Mouse (Mus musculus) WW6 (cell line): ENCODE measurements around the gene Olfr430.
"Not testable (repeated sequence)": the region's sequence is repeated elsewhere in the genome, so short reads cannot be mapped to it uniquely, and the experiment has no call there.

ENCODE experiments used
- DNase-seq: peaks from one replicate; pipeline ENCODE4 v3.0.0-alpha.2; 2013; ENCODE audit warnings: low read depth, low spot score

Gene Olfr430

DNA sequence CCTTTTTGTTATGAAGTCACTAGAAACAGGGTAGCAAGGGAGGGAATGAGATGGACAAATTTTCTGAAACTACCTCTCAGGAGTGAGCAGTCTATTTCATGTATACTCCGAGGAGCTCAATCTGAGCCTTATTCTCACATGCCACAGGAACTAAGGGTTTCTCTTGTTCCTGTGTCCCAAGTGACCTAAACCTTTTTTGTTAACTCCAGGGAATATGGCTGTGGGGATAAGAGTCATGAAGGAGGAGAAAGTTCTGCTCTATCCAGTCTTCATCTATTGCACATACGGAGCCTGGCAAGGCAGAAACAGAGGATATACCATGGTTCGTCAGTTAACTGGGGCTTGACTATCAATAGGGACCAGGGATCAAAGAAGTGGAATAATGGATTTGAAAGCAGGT lies at the start of gene Olfr430:
Gene Olfr430 (plus strand): TSS at position 301 of the 400 bp plus-strand sequence.
- DNase-seq: no peak

DNA sequence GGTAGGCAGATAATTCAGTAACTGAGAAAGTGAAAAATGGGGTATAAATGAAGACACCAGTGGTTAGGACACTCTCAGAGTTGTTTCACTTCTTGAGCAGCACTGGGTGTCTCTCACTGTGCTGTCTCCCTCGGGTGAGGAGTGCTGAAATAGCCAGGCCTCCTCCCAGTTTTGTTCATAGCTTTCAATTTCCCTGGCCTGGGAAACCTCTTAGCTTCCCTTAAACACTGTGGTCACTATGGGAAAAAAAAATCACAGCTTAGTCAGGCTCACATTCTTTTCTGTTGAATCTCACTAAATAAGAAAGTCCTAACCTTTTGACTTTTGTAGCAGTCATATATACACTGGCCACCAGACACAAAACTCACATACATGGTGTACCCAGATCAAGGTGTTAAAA lies 34.7 kb upstream of the Olfr430 start, which contains the start of gene Ifi205:
Gene Ifi205 (minus strand): TSS at position 113 of the 400 bp plus-strand sequence.
- no peak for DNase-seq

DNA sequence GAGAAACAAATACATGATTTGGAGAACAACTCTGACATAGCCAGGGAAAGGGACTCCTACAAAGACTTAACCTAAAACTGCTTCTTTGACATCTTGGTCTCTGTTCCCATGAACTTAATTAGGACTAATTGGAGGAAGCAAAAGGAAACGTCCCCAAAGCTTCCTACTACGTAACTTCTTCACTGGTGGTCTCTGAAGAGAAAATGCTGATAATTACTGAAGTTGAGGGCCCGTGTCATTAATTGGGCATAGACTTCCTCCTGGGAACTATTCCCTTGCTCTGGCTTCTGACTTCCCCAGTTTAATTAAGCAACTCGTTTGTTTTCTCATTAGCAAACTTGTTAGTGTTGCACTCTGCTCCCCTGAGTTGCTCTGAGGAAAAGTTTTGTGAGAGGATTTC lies 30.6 kb upstream of the Olfr430 start:
- DNase-seq: no peak

DNA sequence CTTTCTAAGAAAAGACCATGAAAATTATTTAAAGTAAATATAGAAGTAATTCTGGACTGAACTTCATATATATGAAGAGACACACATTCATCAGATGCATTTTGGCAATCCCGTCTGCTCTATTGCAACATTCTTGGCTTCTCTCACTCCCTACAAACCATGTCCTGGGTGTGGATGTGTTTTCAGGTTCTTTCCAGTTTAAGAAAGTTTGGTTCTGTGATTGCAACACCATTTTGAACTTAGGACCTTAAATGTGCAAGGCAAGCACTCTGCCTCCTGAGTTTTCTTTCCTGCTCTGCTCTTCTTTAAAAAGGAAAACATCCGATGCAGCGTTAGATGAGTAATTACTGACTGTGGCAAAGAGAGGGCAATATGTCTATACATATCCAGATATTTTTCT lies 27.9 kb upstream of the Olfr430 start:
- no peak for DNase-seq

DNA sequence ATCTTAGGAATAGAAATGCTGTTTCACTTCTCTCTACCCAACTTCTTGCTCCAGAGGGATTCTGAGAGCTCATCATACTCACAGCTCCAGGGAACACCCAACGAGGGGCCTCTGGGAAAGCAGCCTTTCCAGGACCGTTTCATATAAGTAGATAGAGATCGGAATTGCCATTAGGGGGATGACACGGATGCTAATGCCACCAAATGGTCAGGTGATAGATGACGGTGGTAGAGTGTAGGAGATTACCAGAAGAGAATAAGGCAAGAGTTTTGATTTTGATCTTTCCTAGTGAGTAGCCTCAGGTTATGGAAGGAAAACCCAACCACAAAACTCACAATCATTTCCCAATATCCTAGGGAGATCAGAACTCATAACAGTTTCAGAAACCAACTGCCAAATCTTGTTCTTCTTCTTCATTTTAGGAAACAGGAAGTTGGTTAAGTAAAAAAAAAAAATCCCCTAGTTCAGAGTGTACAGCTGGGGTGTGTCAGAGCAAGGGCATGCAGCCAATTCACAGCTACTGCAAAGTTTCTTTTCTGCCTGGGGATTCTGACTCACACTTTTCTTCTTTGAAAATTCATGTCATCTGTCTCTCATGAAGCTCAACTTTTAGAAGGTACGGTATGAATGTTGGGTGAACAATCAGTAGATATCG lies 25.8 kb upstream of the Olfr430 start, which contains the start of gene Olfr433:
Gene Olfr433 (plus strand): TSS at position 183 of the 655 bp plus-strand sequence.
- DNase-seq: no peak

DNA sequence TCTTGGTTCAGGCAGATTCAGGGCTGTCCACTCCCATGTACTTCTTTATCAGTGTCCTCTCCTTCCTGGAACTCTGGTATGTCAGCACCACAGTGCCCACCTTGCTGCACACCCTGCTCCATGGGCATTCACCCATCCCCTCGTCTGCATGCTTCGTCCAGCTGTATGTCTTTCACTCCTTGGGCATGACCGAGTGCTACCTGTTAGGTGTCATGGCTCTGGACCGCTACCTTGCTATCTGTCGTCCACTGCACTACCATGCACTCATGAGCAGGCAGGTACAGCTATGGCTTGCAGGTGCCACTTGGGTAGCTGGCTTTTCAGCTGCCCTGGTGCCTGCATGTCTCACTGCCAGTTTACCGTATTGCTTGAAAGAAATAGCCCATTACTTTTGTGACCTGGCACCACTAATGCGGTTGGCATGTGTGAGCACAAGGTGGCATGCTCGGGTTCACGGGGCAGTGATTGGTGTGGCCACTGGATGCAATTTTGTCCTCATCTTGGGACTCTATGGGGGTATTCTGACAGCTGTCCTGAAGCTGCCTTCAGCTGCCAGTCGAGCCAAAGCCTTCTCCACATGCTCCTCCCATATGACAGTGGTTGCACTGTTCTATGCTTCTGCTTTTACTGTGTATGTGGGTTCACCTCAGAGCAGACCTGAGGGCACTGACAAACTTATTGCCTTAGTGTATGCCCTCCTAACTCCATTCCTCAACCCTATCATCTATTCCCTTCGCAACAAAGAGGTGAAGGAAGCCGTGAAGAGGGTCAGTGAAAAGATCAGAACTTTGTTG lies 24.1 kb upstream of the Olfr430 start:
- DNase-seq: not testable (repeated sequence)

DNA sequence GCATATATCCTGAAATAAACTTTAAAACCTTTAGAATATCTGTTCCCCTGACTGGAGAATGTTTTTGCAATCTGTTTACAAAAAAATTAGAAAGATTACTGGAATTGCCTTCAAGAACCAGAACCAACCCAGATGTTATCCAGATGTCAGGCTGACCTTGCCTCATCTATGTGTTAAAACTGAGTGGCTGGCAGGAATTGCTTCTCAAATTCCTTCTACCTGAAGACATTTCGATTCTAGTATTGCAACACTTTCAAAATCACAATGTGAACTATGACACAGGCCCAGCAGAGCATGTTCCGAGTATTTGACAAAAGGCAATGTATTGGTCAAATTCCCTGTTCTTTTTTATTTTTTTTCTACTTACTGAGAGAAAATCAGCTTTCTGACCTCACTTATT lies 22.0 kb upstream of the Olfr430 start:
- DNase-seq: no peak

DNA sequence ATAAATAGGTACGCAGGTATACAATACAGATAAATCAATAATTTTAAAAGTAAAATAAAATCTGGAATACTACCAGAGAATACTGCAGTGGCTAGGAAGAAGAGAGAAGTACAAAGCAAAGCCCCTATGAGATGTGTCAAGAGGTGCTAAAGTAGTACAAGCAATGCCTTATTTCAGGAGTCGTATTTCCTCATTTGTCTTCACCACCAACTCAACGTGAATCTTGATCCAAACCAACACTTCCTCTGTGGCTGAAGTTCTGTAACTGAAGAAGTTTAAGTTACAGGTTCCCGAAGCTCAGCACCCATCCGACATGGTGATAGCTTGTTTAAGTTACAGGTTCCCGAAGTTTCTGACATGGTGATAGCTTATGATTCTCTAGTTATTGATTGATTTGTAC lies 18.2 kb upstream of the Olfr430 start:
- DNase-seq: not testable (repeated sequence)

DNA sequence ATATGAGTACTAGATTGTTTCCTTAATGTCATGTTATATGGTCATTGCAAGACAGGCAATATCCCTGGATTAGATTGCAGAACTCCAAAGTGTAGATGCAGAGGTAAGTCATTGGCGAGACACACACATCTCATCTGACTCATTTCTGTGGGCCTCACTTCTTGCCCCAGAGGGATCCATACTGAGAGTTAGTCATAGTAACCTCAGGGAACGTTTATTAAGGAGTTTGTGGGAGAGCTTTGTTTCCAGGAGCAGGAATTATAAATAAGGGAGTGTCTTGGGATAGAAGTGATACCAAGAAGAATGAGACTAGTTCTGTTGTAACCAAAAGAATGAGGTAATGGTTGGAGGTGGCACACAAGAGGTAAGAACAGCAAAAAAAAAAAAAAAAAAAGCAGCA lies 17.5 kb upstream of the Olfr430 start, which contains the start of gene Olfr432:
Gene Olfr432 (plus strand): TSS at position 313 of the 400 bp plus-strand sequence.
- no peak for DNase-seq

DNA sequence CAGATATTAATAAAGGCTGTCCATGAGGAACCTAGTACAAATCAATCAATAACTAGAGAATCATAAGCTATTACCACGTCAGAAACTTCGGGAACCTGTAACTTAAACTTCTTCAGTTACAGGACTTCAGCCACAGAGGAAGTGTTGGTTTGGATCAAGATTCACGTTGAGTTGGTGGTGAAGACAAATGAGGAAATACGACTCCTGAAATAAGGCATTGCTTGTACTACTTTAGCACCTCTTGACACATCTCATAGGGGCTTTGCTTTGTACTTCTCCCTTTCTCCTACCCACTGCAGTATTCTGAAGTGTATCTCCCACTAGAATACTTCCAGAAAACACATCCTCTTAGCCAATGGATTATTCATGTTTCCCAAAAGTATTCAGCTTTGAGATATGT lies 17.0 kb upstream of the Olfr430 start:
- DNase-seq: not testable (repeated sequence)

DNA sequence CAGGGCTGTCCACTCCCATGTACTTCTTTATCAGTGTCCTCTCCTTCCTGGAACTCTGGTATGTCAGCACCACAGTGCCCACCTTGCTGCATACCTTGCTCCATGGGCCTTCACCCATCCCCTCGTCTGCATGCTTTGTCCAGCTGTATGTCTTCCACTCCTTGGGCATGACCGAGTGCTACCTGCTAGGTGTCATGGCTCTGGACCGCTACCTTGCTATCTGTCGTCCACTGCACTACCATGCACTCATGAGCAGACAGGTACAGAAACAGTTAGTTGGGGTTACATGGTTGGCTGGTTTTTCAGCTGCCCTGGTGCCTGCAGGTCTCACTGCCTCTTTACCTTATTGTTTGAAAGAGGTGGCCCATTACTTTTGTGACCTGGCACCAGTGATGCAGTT lies 15.9 kb upstream of the Olfr430 start:
- no peak for DNase-seq

DNA sequence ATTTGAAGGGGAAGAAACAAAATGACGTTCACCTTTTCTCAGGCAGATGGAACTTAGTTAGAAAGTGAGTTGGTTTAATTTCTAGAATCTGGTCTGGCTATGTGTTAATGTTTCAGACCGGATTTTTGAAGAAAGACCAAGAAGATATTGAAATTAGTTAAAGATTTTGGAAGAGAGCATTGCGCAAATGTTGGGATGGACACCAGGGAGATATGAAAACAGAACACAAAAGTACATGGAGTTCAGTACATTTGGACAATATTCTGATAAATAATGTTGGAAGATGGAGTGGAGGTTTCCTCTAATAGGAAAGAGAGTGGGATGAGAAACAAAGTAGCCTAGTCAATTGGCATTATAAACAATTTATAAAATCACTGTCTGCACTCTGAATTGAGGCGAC lies 14.9 kb upstream of the Olfr430 start:
- DNase-seq: no peak

DNA sequence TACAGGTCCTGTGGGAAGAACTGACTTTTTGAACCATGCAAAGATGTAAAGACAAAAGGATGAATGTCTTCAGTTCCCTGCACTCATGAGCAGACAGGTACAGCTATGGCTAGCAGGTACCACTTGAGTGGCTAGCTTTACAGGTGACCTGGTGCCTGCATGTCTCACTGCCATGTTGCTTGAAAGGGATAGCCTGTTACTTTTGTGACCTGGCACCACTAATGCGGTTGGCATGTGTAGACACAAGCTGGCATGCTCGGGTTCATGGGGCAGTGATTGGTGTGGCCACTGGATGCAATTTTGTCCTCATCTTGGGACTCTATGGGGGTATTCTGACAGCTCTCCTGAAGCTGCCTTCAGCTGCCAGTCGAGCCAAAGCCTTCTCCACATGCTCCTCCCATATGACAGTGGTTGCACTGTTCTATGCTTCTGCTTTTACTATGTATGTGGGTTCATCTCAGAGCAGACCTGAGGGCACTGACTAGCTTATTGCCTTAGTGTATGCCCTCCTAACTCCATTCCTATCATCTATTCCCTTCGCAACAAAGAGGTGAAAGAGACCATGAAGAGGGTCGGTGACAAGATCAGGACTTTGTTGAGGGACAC lies 14.4 kb upstream of the Olfr430 start:
- no peak for DNase-seq

DNA sequence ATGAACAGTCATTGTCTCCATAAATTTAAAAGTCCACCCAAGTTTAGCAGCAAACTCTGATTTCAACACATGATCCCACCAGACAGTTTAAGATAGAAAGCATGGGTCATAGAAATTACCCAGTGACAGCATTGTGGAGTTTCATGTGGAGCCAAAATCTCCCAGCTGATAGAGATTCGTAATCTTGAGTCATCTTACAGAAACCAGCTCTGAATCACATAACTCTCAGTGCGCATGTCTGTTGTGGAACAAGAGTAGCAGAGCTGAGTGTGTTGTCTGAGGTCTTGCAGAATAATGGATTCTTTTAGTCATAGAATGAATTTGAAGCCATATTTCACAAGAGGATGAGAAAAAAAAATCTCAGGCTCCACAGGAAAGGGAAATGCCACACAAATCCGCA lies 13.4 kb upstream of the Olfr430 start:
- DNase-seq: no peak

DNA sequence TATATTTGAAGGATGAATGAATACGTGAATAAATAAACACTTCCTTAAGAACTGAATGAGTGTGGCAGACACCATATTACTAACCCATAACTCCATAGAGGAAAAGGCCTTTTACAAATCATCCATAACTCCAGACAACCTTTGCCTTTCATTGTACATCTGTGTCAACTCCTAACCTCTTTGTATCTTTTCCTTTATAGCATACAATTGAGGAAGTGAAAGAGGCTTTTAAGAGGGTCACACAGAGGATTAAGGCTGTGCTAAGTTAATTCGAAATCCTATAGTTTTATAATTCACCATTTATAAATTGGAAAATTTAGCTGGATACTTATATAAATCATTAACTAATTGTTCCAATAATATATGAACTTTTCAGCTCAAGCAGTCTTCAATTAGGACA lies 11.2 kb upstream of the Olfr430 start:
- DNase-seq: no peak

DNA sequence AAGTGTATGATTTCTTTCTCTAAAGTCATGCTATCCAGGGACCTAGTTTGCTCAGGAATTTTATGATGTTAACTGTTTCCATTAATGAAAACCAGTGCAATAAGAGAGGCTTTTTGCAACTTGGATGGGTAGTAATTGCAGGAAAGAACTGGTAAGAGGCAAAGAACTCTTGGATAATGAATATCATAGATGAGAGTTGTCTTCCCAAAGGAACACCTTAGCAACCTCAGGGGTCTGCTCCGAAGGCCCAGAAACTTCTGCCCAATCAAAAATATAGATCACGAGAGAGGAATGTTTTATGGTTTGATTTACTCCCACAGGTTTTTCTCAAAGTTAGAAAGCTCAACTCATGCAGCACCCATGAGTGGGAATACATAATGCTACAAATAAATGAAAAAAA lies 17.6 kb downstream of the Olfr430 start, which contains the start of gene Olfr429:
Gene Olfr429 (plus strand): TSS at position 301 of the 400 bp plus-strand sequence.
- no peak for DNase-seq

DNA sequence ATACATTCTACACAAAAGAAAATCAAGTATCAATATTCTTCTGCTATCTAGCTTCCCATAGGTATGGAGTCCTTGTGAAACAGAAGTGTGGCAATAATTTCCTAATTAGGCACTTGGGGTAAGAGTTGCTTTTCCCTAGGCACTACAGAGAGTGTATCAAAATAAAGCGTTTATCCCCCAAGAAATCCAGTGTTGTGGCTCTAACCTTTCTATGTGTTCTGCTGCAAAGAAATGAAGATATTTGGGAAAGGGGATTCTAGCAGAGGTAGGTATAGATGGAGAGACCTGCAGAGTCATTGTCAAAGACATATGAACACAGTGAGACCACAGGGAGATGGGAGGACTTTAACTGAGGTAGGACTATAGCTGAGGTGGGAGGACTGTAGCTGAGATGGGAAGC lies 30.2 kb downstream of the Olfr430 start, which contains the start of gene Olfr427:
Gene Olfr427 (plus strand): TSS at position 301 of the 400 bp plus-strand sequence.
- no peak for DNase-seq

DNA sequence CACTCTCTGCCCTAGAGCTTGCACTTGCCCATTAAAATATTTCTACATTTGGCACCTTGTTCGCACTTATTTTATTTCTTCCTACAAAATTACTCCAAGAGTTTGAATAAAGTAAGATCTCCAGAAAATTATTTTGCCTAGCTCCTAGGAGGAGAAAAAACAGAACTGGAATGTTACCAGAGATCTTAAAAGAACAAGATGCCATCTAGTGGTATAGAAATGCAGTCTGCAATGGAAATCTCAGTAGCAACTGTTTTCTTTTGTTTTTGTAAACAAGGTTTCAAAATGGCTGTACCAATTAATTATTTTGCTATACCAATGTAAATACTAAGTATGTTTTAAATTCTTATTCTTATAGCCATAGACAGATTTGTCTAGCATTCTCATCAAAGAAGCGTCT lies 37.3 kb downstream of the Olfr430 start:
- no peak for DNase-seq

DNA sequence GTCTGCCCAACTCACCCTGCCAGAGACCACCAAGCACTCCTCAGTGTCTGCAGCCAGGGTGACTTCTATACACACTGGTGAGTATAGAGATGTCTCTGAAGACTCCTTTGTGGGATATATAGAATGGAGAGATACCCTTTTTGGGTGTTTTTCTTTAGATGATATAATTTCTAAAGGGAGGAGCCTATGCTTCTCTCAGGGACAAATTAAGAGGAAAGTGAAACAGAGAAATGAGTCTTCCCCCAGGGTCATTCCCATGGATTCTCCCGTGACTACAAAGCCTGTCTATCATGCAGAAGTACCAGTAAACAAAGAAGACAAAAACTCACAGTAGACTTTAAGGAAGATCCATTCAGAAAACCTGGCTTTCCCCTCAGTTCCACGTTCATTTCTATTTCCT lies 54.7 kb downstream of the Olfr430 start, which contains the start of gene Olfr231:
Gene Olfr231 (minus strand): TSS at position 101 of the 400 bp plus-strand sequence.
- no peak for DNase-seq
